Mouse (Mus musculus) limb, embryonic 11.5 days (tissue): ENCODE measurements at regions not wholly inside any gene's neighbourhood (a gene's known extent, or its start where the extent isn't known, plus 50 kb on each side); places are given as distances from the start of the nearest gene placed in this dataset.
A peak's percentile ranks its signal among the peaks of the same experiment; 100 is the strongest.

Source experiments
- ATAC-seq: fragments of 200-750 bp; cut with Nextera tagmentation; 2 replicates; pipeline ENCODE4 v1.8.0; 2017; ENCODE audit warnings: low read depth; ENCODE audit not compliant: insufficient number of reproducible peaks, low FRiP score, low TSS enrichment
- DNase-seq: peaks from one replicate; pipeline ENCODE4 v3.0.0-alpha.2; 2015; ENCODE audit warnings: low spot score
- H3K27ac ChIP-seq: fragments of 300-500 bp; sonication (generic); replicated peaks from 2 replicates; pipeline ENCODE4 v1.5.1; 2014; ENCODE audit warnings: low read depth, mild to moderate bottlenecking, low read length
- H3K27me3 ChIP-seq: fragments of 300-500 bp; sonication (generic); 2 replicates; pipeline ENCODE4 v1.6.1; 2014; ENCODE audit warnings: mild to moderate bottlenecking, low read length, mixed read lengths; ENCODE audit not compliant: control insufficient read depth, insufficient read depth
- H3K36me3 ChIP-seq: fragments of 300-500 bp; sonication (generic); 2 replicates; pipeline ENCODE4 v1.6.1; 2014; ENCODE audit warnings: mild to moderate bottlenecking, low read length, moderate library complexity, mixed read lengths; ENCODE audit not compliant: control insufficient read depth, insufficient read depth
- H3K4me1 ChIP-seq: fragments of 300-500 bp; sonication (generic); 2 replicates; pipeline ENCODE4 v1.6.1; 2014; ENCODE audit warnings: low read length, mixed read lengths; ENCODE audit not compliant: control insufficient read depth, insufficient read depth
- H3K4me2 ChIP-seq: fragments of 300-500 bp; sonication (generic); 2 replicates; pipeline ENCODE4 v1.6.1; 2014; ENCODE audit warnings: low read depth, mild to moderate bottlenecking, moderate library complexity; ENCODE audit not compliant: severe bottlenecking
- H3K4me3 ChIP-seq: fragments of 300-500 bp; sonication (generic); 2 replicates; pipeline ENCODE4 v1.5.1; 2014; ENCODE audit warnings: low read depth, low read length
- H3K9ac ChIP-seq: fragments of 300-500 bp; sonication (generic); 2 replicates; pipeline ENCODE4 v1.6.1; 2014; ENCODE audit warnings: mild to moderate bottlenecking, low read length
- H3K9me3 ChIP-seq: fragments of 300-500 bp; sonication (generic); 2 replicates; pipeline ENCODE4 v1.6.1; 2016; ENCODE audit warnings: low read length; ENCODE audit not compliant: control insufficient read depth
- WGBS: fragments of 180-500 bp; shearing (Covaris S2); extraction: QIAGEN DNeasy Blood & Tissue Kit; methylation state at CpG from one replicate; pipeline ENCODE4 v1.1.7; 2014; 5-methylcytosine and 5-hydroxymethylcytosine counted together

- Histone ChIP-seq H3K9ac (no peak overlapping the region), H3K9me3 (no peaks in the 10 kb centered on the region), H3K27ac (no peak overlapping the region), H3K27me3 (no peaks in the 10 kb centered on the region), H3K4me2 (no peak overlapping the region), H3K36me3 (no peaks in the 10 kb centered on the region), H3K4me1 (peaks cover 6% of the 10 kb centered on the region; the same call in 1 of the 2 replicates), H3K4me3 (no peak overlapping the region)
- ATAC-seq, result peak; percentile 44; the same call in 1 of the 2 replicates
- peak; percentile 47 for DNase-seq
- WGBS, result 13% methylated on average over 6 of the region's 6 CpGs
These were observed 184.2 kb upstream of the Hmga2 start for GRCm38 (mm10) chr10:120660503-120660902.

DNA sequence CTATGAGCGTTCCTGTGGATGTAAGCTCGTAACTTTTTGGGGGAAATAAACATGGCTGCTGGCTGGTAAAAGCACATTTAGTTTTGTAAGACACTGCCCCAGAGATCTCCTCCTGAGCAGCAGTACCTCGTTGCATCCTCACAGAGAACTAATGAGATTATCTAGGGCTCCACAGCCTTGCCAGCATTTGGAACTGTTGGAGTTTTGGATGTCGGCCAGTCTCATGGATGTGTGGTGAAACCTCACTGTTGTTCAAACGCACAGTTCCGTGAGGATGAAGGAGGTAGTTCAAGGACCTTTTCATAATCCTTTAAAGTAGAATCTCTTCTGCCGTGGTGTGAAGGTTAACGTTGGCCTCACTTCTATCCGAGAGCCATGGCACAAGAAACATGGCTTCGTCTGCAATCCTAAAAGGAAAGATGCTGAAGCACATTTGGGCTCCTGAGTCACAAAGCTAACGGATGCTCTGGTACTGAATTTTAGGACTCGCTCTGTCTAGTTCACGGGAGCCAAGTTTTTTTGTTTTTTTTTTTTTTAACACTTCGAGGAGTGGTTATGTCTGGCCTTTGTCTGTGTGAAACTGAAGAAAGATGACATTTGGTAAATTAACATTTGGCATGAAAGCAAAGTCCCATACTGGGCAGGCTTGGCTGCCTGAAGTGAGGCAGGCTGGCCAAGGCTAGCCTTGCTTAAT, 179.1 kb upstream of the Hmga2 start:
- H3K9me3 ChIP-seq, result no peaks in the 10 kb centered on the region
- no peak for DNase-seq

GRCm38 (mm10) chr10:120652525-120653215, 176.4 kb upstream of the Hmga2 start:
- Histone ChIP-seq H3K27me3 (no peaks in the 10 kb centered on the region), H3K4me3 (no peak overlapping the region), H3K4me1 (peaks cover 5% of the 10 kb centered on the region), H3K27ac (no peak overlapping the region), H3K36me3 (no peaks in the 10 kb centered on the region), H3K9me3 (no peaks in the 10 kb centered on the region), H3K4me2 (no peak overlapping the region), H3K9ac (no peak overlapping the region)
- DNase-seq, result no peak
- ATAC-seq, result no peak
- WGBS, result 85% methylated on average over 6 of the region's 6 CpGs

More for the DNA sequence above, 179.1 kb upstream of the Hmga2 start:
- H3K27ac ChIP-seq, result no peak overlapping the region
- peaks cover under 1% of the 10 kb centered on the region; the same call in 1 of the 2 replicates for H3K4me1 ChIP-seq
- H3K27me3 ChIP-seq, result no peaks in the 10 kb centered on the region
- no peak for ATAC-seq
- H3K9ac ChIP-seq, result no peak overlapping the region
- H3K36me3 ChIP-seq, result no peaks in the 10 kb centered on the region
- WGBS, result 84% methylated on average over 14 of the region's 14 CpGs
- H3K4me2 ChIP-seq, result no peak overlapping the region
- no peak overlapping the region for H3K4me3 ChIP-seq

DNA sequence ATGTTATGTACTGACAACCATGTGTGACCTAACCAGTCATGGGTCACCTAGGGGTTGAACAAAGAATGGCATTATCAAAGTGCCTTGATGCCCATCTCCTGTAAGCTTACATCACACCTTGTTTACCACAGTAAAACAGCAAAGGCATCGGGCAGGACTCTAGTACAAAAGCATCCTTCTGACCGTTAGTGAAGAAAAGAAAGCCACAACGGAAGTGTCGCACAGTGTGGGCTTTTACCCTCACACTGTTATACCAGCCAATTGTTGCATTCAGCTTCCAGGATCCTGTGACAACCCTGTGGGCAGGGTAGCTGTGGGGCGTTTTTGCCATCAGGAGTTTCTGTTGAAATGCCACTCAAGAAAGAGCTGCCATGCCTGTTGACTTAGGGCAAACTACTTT, 175.6 kb upstream of the Hmga2 start:
- Histone ChIP-seq H3K27me3 (no peaks in the 10 kb centered on the region), H3K27ac (no peak overlapping the region), H3K36me3 (no peaks in the 10 kb centered on the region), H3K4me2 (no peak overlapping the region), H3K9ac (no peak overlapping the region), H3K9me3 (no peaks in the 10 kb centered on the region), H3K4me1 (peaks cover 8% of the 10 kb centered on the region), H3K4me3 (no peak overlapping the region)
- 95% methylated on average over 5 of the region's 5 CpGs for WGBS
- DNase-seq (no peak), ATAC-seq (no peak)

DNA sequence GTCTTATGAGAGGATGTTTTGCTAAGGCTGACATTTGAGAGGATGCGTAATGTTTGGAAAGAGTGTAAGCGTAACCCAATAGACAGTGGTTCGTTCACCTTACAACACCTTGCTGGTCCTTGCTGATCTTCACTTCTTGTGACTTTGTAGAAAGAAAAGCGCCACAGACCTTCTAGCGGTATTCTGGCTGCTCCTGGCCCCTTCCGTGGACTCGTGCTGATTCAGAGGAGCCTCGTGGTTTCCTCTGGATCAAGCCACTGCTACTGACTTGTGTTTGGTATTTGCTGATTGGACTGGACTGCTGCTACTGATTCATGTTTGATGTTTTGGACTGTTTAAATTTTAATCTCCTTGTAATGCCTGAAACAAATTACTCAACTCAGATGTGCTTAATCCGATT, 174.1 kb upstream of the Hmga2 start:
- no peak overlapping the region for H3K9ac ChIP-seq
- no peak overlapping the region for H3K27ac ChIP-seq
- DNase-seq, result no peak
- peaks cover 8% of the 10 kb centered on the region for H3K4me1 ChIP-seq
- 95% methylated on average over 9 of the region's 9 CpGs for WGBS
- no peaks in the 10 kb centered on the region for H3K36me3 ChIP-seq
- H3K9me3 ChIP-seq, result no peaks in the 10 kb centered on the region
- ATAC-seq, result no peak
- H3K27me3 ChIP-seq, result no peaks in the 10 kb centered on the region
- H3K4me2 ChIP-seq, result no peak overlapping the region
- H3K4me3 ChIP-seq, result no peak overlapping the region

GRCm38 (mm10) chr10:120648741-120649140, 172.5 kb upstream of the Hmga2 start:
- Histone ChIP-seq H3K4me3 (no peak overlapping the region), H3K9ac (no peak overlapping the region), H3K4me2 (no peak overlapping the region), H3K4me1 (peaks cover 8% of the 10 kb centered on the region), H3K9me3 (no peaks in the 10 kb centered on the region), H3K27me3 (no peaks in the 10 kb centered on the region), H3K27ac (no peak overlapping the region), H3K36me3 (no peaks in the 10 kb centered on the region)
- ATAC-seq (no peak), DNase-seq (no peak)
- 49% methylated on average over 3 of the region's 3 CpGs for WGBS

GRCm38 (mm10) chr10:120648031-120648430, 171.8 kb upstream of the Hmga2 start:
- DNase-seq (no peak), ATAC-seq (no peak)
- H3K4me1 ChIP-seq, result peaks cover 8% of the 10 kb centered on the region
- no peak overlapping the region for H3K4me2 ChIP-seq
- no peak overlapping the region for H3K27ac ChIP-seq
- no peaks in the 10 kb centered on the region for H3K27me3 ChIP-seq
- 42% methylated on average over 7 of the region's 7 CpGs for WGBS
- H3K9me3 ChIP-seq, result no peaks in the 10 kb centered on the region
- H3K9ac ChIP-seq, result no peak overlapping the region
- H3K4me3 ChIP-seq, result no peak overlapping the region
- H3K36me3 ChIP-seq, result no peaks in the 10 kb centered on the region

- ATAC-seq, result no peak
- H3K27ac ChIP-seq, result no peak overlapping the region
- WGBS, result 51% methylated on average over 3 of the region's 3 CpGs
- H3K36me3 ChIP-seq, result no peaks in the 10 kb centered on the region
- H3K9me3 ChIP-seq, result no peaks in the 10 kb centered on the region
- H3K4me2 ChIP-seq, result 0 out of 2 replicates have a peak overlapping the region, but pooled peaks have one; percentile 3
- no peak overlapping the region for H3K9ac ChIP-seq
- no peak overlapping the region for H3K4me3 ChIP-seq
- peaks cover 8% of the 10 kb centered on the region for H3K4me1 ChIP-seq
- DNase-seq, result no peak
- no peaks in the 10 kb centered on the region for H3K27me3 ChIP-seq
These were observed 171.1 kb upstream of the Hmga2 start for GRCm38 (mm10) chr10:120647323-120647722.
